Mouse (Mus musculus) stomach, embryonic 16.5 days (tissue): ENCODE results near the gene Tnfaip8l1. TPM values are rescaled to one million over a fixed set of nuclear protein-coding genes. Genes with fewer than 3 reads are reported as not detected.

Experiments
- ATAC-seq: fragments of 200-750 bp; cut with Nextera tagmentation; 2 replicates; pipeline ENCODE4 v1.8.0; 2017; ENCODE audit warnings: moderate number of reproducible peaks, moderate TSS enrichment; ENCODE audit not compliant: insufficient read depth, low FRiP score
- H3K27ac ChIP-seq: fragments of 300-500 bp; sonication (generic); 2 replicates; pipeline ENCODE4 v1.5.1; 2014; ENCODE audit warnings: low read length
- H3K27me3 ChIP-seq: fragments of 300-500 bp; sonication (generic); 2 replicates; pipeline ENCODE4 v1.6.1; 2014; ENCODE audit warnings: low read length, control low read depth, mixed read lengths; ENCODE audit not compliant: control insufficient read depth, insufficient read depth
- H3K36me3 ChIP-seq: fragments of 300-500 bp; sonication (generic); 2 replicates; pipeline ENCODE4 v1.6.1; 2014; ENCODE audit warnings: low read length; ENCODE audit not compliant: control insufficient read depth, insufficient read depth
- H3K4me1 ChIP-seq: fragments of 300-500 bp; sonication (generic); 2 replicates; pipeline ENCODE4 v1.6.1; 2014; ENCODE audit warnings: low read length, control low read depth, mixed read lengths; ENCODE audit not compliant: control insufficient read depth, insufficient read depth
- H3K4me2 ChIP-seq: fragments of 300-500 bp; sonication (generic); 2 replicates; pipeline ENCODE4 v1.6.1; 2014; ENCODE audit warnings: low read depth, low read length, mixed read lengths
- H3K4me3 ChIP-seq: fragments of 300-500 bp; sonication (generic); replicated peaks from 2 replicates; pipeline ENCODE4 v1.5.1; 2014; ENCODE audit warnings: mild to moderate bottlenecking, low read length
- H3K9ac ChIP-seq: fragments of 300-500 bp; sonication (generic); 2 replicates; pipeline ENCODE4 v1.6.1; 2014; ENCODE audit warnings: low read length
- H3K9me3 ChIP-seq: fragments of 300-500 bp; sonication (generic); replicated peaks from 2 replicates; pipeline ENCODE4 v1.6.1; 2016; ENCODE audit warnings: low read length, control low read depth; ENCODE audit not compliant: control insufficient read depth
- WGBS: fragments of 180-500 bp; shearing (Covaris S2); extraction: QIAGEN DNeasy Blood & Tissue Kit; methylation state at CpG from one replicate; pipeline ENCODE4 v1.1.7; 2014; 5-methylcytosine and 5-hydroxymethylcytosine counted together
- polyA plus RNA-seq: library from polyadenylated mRNA; unstranded; fragments of >200 nt; fragmentation: Nextera tagmentation; extraction: Ambion mirVana; gene quantifications from 2 replicates; pipeline ENCODE4 v1.2.1, GENCODE M21; 2015

Tnfaip8l1 gene
- polyA plus RNA-seq, 1 experiment from 2014 or later: 11.9 TPM

DNA sequence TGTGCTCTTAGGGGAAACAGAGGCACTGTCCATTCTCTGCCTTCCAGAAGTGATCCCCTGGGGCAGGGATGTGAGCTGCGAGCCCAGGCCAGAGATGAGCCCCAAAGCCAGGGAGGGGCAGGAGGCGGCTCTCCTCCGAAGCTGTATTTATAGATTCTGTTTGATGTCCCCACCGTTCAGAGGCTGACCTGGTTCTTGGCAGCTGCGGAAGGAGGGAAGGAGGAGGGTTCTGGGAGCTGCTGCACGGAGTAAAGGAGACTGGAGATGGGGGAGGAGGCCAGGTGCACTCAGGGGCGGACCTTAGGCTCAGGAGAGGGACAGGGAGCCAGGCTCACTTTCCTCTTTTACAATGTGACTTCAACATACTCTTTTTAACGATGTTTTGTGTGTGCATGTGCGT, 16.1 kb upstream of the Tnfaip8l1 start:
- 21% methylated on average over 9 of the region's 9 CpGs for WGBS
- H3K27me3 ChIP-seq: peaks cover 42% of the 10 kb centered on the region
- ATAC-seq: no peak

GRCm38 (mm10) chr17:56147420-56147819, 14.9 kb upstream of the Tnfaip8l1 start:
- peaks cover 5% of the 10 kb centered on the region; the same call in 1 of the 2 replicates for H3K4me1 ChIP-seq
- no peak overlapping the region for H3K9ac ChIP-seq
- WGBS: 58% methylated on average over 12 of the region's 12 CpGs
- no peak overlapping the region for H3K4me2 ChIP-seq
- H3K4me3 ChIP-seq: no peak overlapping the region
- peaks cover 31% of the 10 kb centered on the region for H3K27me3 ChIP-seq
- ATAC-seq: no peak
- no peaks in the 10 kb centered on the region for H3K36me3 ChIP-seq
- no peak overlapping the region for H3K27ac ChIP-seq
- no peaks in the 10 kb centered on the region for H3K9me3 ChIP-seq

More for the DNA sequence above, 16.1 kb upstream of the Tnfaip8l1 start:
- Histone ChIP-seq H3K27ac (no peak overlapping the region), H3K9ac (no peak overlapping the region), H3K9me3 (no peaks in the 10 kb centered on the region), H3K4me1 (peaks cover 11% of the 10 kb centered on the region), H3K4me2 (no peak overlapping the region), H3K36me3 (no peaks in the 10 kb centered on the region), H3K4me3 (no peak overlapping the region)

DNA sequence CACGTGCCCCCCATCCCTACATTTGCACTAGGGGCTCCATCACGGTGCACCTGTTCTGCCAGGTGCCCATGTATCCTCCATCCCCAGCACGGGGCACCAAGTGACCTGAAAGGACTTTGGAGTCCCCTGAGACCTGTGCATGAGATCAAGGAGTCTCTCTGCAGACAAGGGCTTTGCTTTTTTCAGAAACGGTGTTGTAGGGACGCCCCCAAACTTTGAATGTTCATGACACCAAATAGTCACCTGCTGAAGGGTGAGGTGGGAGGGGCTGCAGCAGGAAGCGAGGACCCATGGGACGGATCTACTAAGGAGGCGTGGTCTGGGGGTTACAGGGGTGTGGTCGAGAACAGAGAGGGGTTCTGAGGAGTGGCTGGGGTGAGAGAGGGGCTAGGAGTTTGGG, 14.0 kb upstream of the Tnfaip8l1 start:
- H3K9me3 ChIP-seq: no peaks in the 10 kb centered on the region
- peaks cover 5% of the 10 kb centered on the region; the same call in 1 of the 2 replicates for H3K4me1 ChIP-seq
- peak overlapping the region; percentile 42 for H3K4me2 ChIP-seq
- 23% methylated on average over 9 of the region's 9 CpGs for WGBS
- no peak overlapping the region for H3K9ac ChIP-seq
- ATAC-seq: no peak
- no peaks in the 10 kb centered on the region for H3K36me3 ChIP-seq
- H3K27ac ChIP-seq: no peak overlapping the region
- H3K27me3 ChIP-seq: peaks cover 31% of the 10 kb centered on the region
- no peak overlapping the region; the same call in 1 of the 2 replicates for H3K4me3 ChIP-seq

- H3K4me1 ChIP-seq: peaks cover 10% of the 10 kb centered on the region; the same call in 1 of the 2 replicates
- ATAC-seq: no peak
- 2% methylated on average over 30 of the region's 30 CpGs for WGBS
- H3K9ac ChIP-seq: peak overlapping the region; percentile 23; the same call in 1 of the 2 replicates
- no peaks in the 10 kb centered on the region for H3K9me3 ChIP-seq
- H3K4me3 ChIP-seq: peak overlapping the region; percentile 28
- H3K4me2 ChIP-seq: peak overlapping the region; percentile 42
- H3K36me3 ChIP-seq: no peaks in the 10 kb centered on the region
- H3K27me3 ChIP-seq: peaks cover 25% of the 10 kb centered on the region
- no peak overlapping the region for H3K27ac ChIP-seq
Observed at GRCm38 (mm10) chr17:56148790-56149618, 13.3 kb upstream of the Tnfaip8l1 start.

DNA sequence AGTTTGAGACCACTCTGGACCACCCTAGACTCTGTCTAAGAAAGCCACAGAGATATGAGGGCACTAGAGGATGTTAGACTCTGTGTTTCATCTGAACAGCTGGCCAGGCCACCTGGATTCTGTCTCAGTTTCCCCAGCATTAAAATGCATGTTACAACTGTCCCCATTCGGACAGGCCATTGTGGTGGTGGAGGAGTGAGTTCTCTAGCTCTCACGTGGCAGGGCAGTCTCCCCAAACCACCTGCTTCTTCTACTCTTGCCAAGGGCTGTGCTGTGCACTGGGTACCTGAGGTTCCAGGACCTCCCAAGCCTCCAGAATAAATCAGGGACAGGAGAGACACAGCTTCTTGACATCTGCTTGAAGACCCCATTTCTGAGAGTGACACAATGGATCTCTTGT, 12.4 kb upstream of the Tnfaip8l1 start:
- peaks cover 23% of the 10 kb centered on the region for H3K27me3 ChIP-seq

DNA sequence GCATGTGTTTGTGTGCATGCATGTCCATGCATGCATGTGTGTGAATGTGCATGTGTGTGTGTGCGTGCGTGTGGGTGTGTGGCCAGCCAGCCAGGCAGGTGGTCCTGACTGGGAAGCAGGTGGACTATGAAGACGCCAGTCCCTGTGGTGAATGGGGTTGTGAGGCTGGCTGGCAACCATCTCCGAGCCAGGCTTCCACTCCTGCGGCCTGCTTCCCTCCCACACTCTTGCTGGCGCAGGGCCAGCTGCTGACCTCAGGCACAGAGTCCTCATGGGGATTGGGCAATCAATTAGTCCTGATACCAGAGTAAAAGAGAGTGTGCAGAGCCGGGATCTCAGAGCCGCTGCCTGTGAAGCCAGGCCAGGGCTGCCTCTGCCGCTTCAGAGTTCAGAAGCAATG, 8.6 kb upstream of the Tnfaip8l1 start:
- Histone ChIP-seq H3K9me3 (no peaks in the 10 kb centered on the region), H3K4me2 (no peak overlapping the region), H3K9ac (no peak overlapping the region), H3K27me3 (peaks cover 33% of the 10 kb centered on the region), H3K4me3 (no peak overlapping the region), H3K27ac (no peak overlapping the region), H3K36me3 (no peaks in the 10 kb centered on the region), H3K4me1 (peaks cover 11% of the 10 kb centered on the region; the same call in 1 of the 2 replicates)
- peak; percentile 79; the same call in 1 of the 2 replicates for ATAC-seq
- 28% methylated on average over 9 of the region's 9 CpGs for WGBS

More for the DNA sequence above, 12.4 kb upstream of the Tnfaip8l1 start:
- Histone ChIP-seq H3K9me3 (no peaks in the 10 kb centered on the region), H3K27ac (no peak overlapping the region), H3K4me2 (no peak overlapping the region), H3K4me3 (no peak overlapping the region), H3K4me1 (peaks cover 11% of the 10 kb centered on the region; the same call in 1 of the 2 replicates), H3K36me3 (no peaks in the 10 kb centered on the region), H3K9ac (no peak overlapping the region)
- no peak for ATAC-seq
- WGBS: 44% methylated on average over 2 of the region's 2 CpGs

DNA sequence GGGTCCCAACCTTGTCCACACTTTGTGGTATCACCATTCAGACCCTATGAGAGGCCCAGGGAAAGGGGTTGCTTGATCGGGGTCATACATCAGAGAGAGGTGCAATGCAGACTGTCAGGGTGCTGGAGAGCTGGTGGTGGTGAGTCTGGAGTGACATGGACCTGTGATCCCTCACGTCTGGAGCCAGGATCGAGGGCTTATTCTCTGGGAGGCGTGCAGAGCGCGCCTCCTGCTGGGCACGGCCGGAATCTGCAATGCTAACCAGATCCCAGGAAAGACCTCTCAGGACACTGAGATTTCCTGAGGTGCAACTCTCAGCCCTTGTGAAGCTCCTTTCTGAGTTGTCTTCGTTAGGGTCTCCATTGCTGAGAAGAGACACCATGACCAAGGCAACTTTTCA, 2.5 kb upstream of the Tnfaip8l1 start:
- Histone ChIP-seq H3K4me1 (peaks cover 18% of the 10 kb centered on the region), H3K9ac (no peak overlapping the region), H3K27me3 (peaks cover 22% of the 10 kb centered on the region), H3K9me3 (no peaks in the 10 kb centered on the region), H3K27ac (no peak overlapping the region), H3K4me3 (no peak overlapping the region), H3K4me2 (no peak overlapping the region), H3K36me3 (no peaks in the 10 kb centered on the region)
- WGBS: 2% methylated on average over 9 of the region's 9 CpGs
- ATAC-seq: no peak

DNA sequence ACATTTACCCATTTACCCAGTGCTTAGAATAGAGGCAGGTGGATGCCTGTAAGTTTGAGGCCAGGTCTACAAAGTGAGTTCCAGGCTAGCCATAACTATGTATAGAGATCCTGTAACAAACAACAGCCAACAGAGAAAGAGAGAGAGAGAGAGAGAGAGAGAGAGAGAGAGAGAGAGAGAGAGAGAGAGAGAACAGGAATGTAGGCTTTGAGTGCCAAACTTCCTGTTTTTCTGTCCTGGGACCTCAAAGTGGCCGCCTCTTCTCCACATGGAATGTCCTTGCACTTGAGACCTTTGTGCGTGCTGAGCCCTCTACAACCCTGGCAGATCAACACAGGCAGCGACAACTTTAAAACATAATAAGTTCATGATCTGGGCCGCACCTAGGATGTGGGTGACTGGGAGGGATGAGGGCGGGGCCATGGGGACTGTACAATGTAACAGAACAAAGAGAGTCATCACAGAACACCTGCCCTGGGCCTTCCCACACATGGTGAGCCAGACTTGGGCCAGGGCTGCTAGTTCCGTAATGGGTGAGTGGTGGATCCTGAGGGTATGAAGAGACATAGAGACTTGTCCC, 1.3 kb downstream of the Tnfaip8l1 start:
- Histone ChIP-seq H3K9me3 (no peaks in the 10 kb centered on the region), H3K4me3 (peak overlapping the region; percentile 57), H3K27ac (peak overlapping the region; percentile 56), H3K4me1 (peaks cover 22% of the 10 kb centered on the region), H3K27me3 (0 out of 2 replicates have a peak, but pooled peaks cover 2% of the 10 kb centered on the region), H3K36me3 (no peaks in the 10 kb centered on the region), H3K9ac (peak overlapping the region; percentile 69; the same call in 1 of the 2 replicates), H3K4me2 (peak overlapping the region; percentile 63)
- WGBS: 58% methylated on average over 6 of the region's 6 CpGs
- peak; percentile 25; the same call in 1 of the 2 replicates for ATAC-seq

- H3K4me1 ChIP-seq: peaks cover 22% of the 10 kb centered on the region
- WGBS: 81% methylated on average over 3 of the region's 3 CpGs
- H3K36me3 ChIP-seq: no peaks in the 10 kb centered on the region
- H3K27me3 ChIP-seq: 0 out of 2 replicates have a peak, but pooled peaks cover 2% of the 10 kb centered on the region
- ATAC-seq: no peak
- H3K27ac ChIP-seq: no peak overlapping the region
- H3K9ac ChIP-seq: no peak overlapping the region
- H3K4me2 ChIP-seq: 0 out of 2 replicates have a peak overlapping the region, but pooled peaks have one; percentile 63
- H3K4me3 ChIP-seq: no peak overlapping the region
- no peaks in the 10 kb centered on the region for H3K9me3 ChIP-seq
Observed at GRCm38 (mm10) chr17:56164510-56164909, 2.2 kb downstream of the Tnfaip8l1 start.
